In the genomic region with DNA sequence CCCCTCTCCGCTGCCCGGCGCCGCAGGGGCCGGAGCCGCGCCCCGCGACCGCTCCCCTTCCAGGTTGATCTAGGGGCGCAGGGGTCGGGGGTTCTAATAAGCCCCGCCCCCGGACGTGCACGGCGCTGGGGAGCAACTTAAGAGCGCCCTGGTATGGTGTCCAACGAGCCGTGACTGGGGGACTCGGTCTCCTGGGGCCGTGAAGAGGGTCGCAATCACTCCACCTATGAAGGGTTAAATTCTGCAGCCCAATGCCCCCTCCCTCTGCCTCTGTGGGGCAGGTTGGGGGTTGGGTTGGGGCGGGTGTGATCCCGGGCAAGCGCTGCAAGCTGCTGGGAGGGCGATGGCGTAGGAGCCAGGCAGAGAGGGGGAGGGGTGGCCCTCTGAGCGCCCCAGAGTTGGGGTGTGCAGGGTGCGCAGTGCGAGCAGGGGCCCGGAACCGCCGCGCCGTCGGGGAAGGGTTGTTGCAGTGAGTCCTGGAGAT, we compare ENCODE assay signal across 9 mouse cellular contexts. TPM values are rescaled to one million over a fixed set of nuclear protein-coding genes. Genes with fewer than 3 reads are reported as not detected.
A peak's percentile ranks its signal among the peaks of the same experiment; 100 is the strongest.
DNase-seq lines count a peak whose midpoint lies in the region; ATAC-seq and TF ChIP-seq lines count a peak whose summit lies in the region.
"Had no signal": no experiment of that assay in that cellular context is flagged by ENCODE, and none has a peak within 500 bp of the region (broad histone marks: within the 10 kb centered on the region; RNA-seq: fewer than 3 reads in every experiment).

No protein-coding gene starts in this region.

- no peak for TF ChIP-seq CTCF in G1E (IDR thresholded peaks at IDR 0.05; ENCODE audit: low read depth, low read length)

- H3K4me3 ChIP-seq in G1E (ENCODE audit: low read depth, low read length) = peak overlapping the region; percentile 80
- H3K4me3 ChIP-seq in hindbrain, embryonic 11.5 days (ENCODE audit: low read depth, low read length) = peak overlapping the region; percentile 76

- H3K36me3 ChIP-seq in G1E (replicated peaks) = peaks cover 23% of the 10 kb centered on the region
- no peaks in the 10 kb centered on the region for H3K36me3 ChIP-seq in hindbrain, embryonic 11.5 days (ENCODE audit: control insufficient read depth, insufficient read depth, low read length)

- peak overlapping the region; percentile 95 for H3K4me2 ChIP-seq in hindbrain, embryonic 11.5 days (replicated peaks; ENCODE audit: low read depth, low read length)

- ATAC-seq in G1E (ENCODE audit: extremely low read depth, insufficient number of reproducible peaks, low FRiP score, poor library complexity, severe bottlenecking) = peak; percentile 63
- peak; percentile 70 for ATAC-seq in frontal cortex, adult (ENCODE audit: low TSS enrichment)
- peak; percentile 75 for ATAC-seq in hindbrain, embryonic 11.5 days (ENCODE audit: low FRiP score)

- peak overlapping the region; percentile 89 for H3K9ac ChIP-seq in hindbrain, embryonic 11.5 days (ENCODE audit: low read depth, low read length)

- H3K27me3 ChIP-seq in G1E (ENCODE audit: insufficient read depth, low read length) = no peaks in the 10 kb centered on the region
- no peaks in the 10 kb centered on the region for H3K27me3 ChIP-seq in hindbrain, embryonic 11.5 days (ENCODE audit: control insufficient read depth, insufficient read depth, low read length)

- peak overlapping the region; percentile 68 for H3K27ac ChIP-seq in hindbrain, embryonic 11.5 days (ENCODE audit: low read depth, low read length)

- DNase-seq in G1E (ENCODE audit: low spot score) = peak; percentile 80
- DNase-seq in cerebellum, adult 8-10 months = peak; percentile 76
- DNase-seq in hindbrain, embryonic 11.5 days (ENCODE audit: low spot score) = peak; percentile 64
- DNase-seq in layer of hippocampus, postnatal 25 days (ENCODE audit: extremely low spot score in 1 of 2, low spot score in 1 of 2) = peak; percentile 60 to 65
- DNase-seq in lung, postnatal 14 days = peak; percentile 80
- DNase-seq in ovary, postnatal 14 days (ENCODE audit: low spot score) = peak; percentile 55
- DNase-seq in thymus, postnatal 14 days = peak; percentile 94

- WGBS in hindbrain, embryonic 11.5 days = under 1% methylated on average over 29 of the region's 37 CpGs

- no peaks in the 10 kb centered on the region for H3K9me3 ChIP-seq in G1E (replicated peaks)
- H3K9me3 ChIP-seq in hindbrain, embryonic 11.5 days (ENCODE audit: control insufficient read depth, low read length) = no peaks in the 10 kb centered on the region

- H3K4me1 ChIP-seq in G1E (ENCODE audit: insufficient read depth, low read depth, low read length) = peaks cover 36% of the 10 kb centered on the region
- H3K4me1 ChIP-seq in hindbrain, embryonic 11.5 days (replicated peaks; ENCODE audit: control insufficient read depth, insufficient read depth, low read length) = peaks cover 2% of the 10 kb centered on the region; the same call in 1 of the 2 replicates

RNA-seq across cellular contexts. Expression of a gene that starts 0.5 kb away (rescaled TPM):
- total RNA-seq in G1E (2014; fragmentation: Nextera tagmentation) (18.4 and 19.0 TPM in 2 replicates), G1E (2017) (5.6 and 8.6 TPM in 2 replicates)
- 13.0 and 13.4 TPM in 2 replicates for polyA plus RNA-seq in G1E (2012)
- 1.3 and 1.7 TPM in 2 replicates for polyA plus RNA-seq in hindbrain, embryonic 11.5 days (2014; fragmentation: Nextera tagmentation; extraction: Ambion mirVana)
- 100 to 1,000 TPM; 110 to 118 TPM for total RNA-seq in layer of hippocampus, postnatal 25 days (2021)

RNA-seq across cellular contexts. Expression of a gene that starts 4.4 kb away (rescaled TPM):
- 1.1 TPM in 1 of 2 replicates, not detected in the other for total RNA-seq in G1E (2014; fragmentation: Nextera tagmentation)
- 0.27 TPM in 1 of 2 replicates, not detected in the other for total RNA-seq in G1E (2017)
- polyA plus RNA-seq in G1E (2012) = 0.18 TPM in 2 replicates
- polyA plus RNA-seq in hindbrain, embryonic 11.5 days (2014; fragmentation: Nextera tagmentation; extraction: Ambion mirVana) = 0.57 and 1.1 TPM in 2 replicates
- total RNA-seq in layer of hippocampus, postnatal 25 days (2021) = not detected
- polyA plus RNA-seq: frontal cortex, adult 2 months had no signal

RNA-seq across cellular contexts. Expression of a gene that starts 7.7 kb away (rescaled TPM):
- total RNA-seq in G1E (2014; fragmentation: Nextera tagmentation) (192 and 251 TPM in 2 replicates), G1E (2017) (21.3 and 26.2 TPM in 2 replicates)
- 116 and 119 TPM in 2 replicates for polyA plus RNA-seq in G1E (2012)
- 46.5 and 50.1 TPM in 2 replicates for polyA plus RNA-seq in hindbrain, embryonic 11.5 days (2014; fragmentation: Nextera tagmentation; extraction: Ambion mirVana)
- 10 to 100 TPM; 58.6 to 69.5 TPM for total RNA-seq in layer of hippocampus, postnatal 25 days (2021)

RNA-seq across cellular contexts. Expression of a gene that starts 29.6 kb away (rescaled TPM):
- 2.3 and 2.8 TPM in 2 replicates for total RNA-seq in G1E (2014; fragmentation: Nextera tagmentation)
- 1.1 and 1.2 TPM in 2 replicates for total RNA-seq in G1E (2017)
- 0.39 and 0.50 TPM in 2 replicates for polyA plus RNA-seq in G1E (2012)
- 1.2 and 1.5 TPM in 2 replicates for polyA plus RNA-seq in hindbrain, embryonic 11.5 days (2014; fragmentation: Nextera tagmentation; extraction: Ambion mirVana)
- total RNA-seq in layer of hippocampus, postnatal 25 days (2021) = 1 to 10 TPM in 1 of 2 experiments, under 1 TPM in 1; 0.79 to 1.1 TPM

RNA-seq across cellular contexts. Expression of a gene that starts 35.5 kb away (rescaled TPM):
- 24.9 and 28.9 TPM in 2 replicates for total RNA-seq in G1E (2014; fragmentation: Nextera tagmentation)
- 3.6 and 4.2 TPM in 2 replicates for total RNA-seq in G1E (2017)
- 7.7 and 8.6 TPM in 2 replicates for polyA plus RNA-seq in G1E (2012)
- 2.2 and 2.8 TPM in 2 replicates for polyA plus RNA-seq in hindbrain, embryonic 11.5 days (2014; fragmentation: Nextera tagmentation; extraction: Ambion mirVana)
- total RNA-seq in layer of hippocampus, postnatal 25 days (2021) = 10 to 100 TPM; 28.3 to 33.3 TPM

Comparison
In these comparisons a context has a peak if more than half of its experiments do, and no peak if none do; other contexts are left out.
1. Peak in every context shown above with its lines: DNase-seq, ATAC-seq, H3K4me3 ChIP-seq and H3K27ac ChIP-seq.
2. RNA of a gene that starts 0.5 kb away (total RNA-seq): 110 to 118 TPM in layer of hippocampus, postnatal 25 days; 5.6 to 19.0 TPM in G1E; every median in the first group is over 4 times any median in the second.